In the genomic region with DNA sequence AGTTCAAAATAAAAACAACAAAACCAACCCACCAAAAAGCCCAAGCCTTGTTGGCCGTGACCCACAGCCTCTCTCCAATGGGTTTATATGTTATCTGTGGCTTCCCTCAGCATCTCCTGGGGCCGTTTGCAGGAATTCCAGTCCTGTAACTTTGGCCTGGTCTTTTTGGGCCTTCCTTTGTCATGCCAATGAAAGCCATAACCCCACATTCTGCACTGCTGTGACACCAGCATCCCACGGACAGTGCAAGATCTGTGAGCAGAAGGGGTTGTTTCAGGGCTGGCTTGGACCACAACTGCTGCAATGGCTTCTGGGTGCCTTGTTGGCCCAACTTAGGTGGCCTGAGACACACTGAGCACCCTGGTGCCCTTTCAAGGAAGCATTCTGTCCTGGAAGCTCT, we compare ENCODE assay signal across 14 mouse cellular contexts. TPM values are rescaled to one million over a fixed set of nuclear protein-coding genes. Genes with fewer than 3 reads are reported as not detected.
"Had no signal": no experiment of that assay in that cellular context is flagged by ENCODE, and none has a peak within 500 bp of the region (broad histone marks: within the 10 kb centered on the region; RNA-seq: fewer than 3 reads in every experiment).

No protein-coding gene starts in this region.

- H3K36me3 ChIP-seq: limb, embryonic 12.5 days; liver, embryonic 13.5 days; midbrain, embryonic 12.5 days; neural tube, embryonic 13.5 days had no signal

- H3K9ac ChIP-seq: limb, embryonic 12.5 days; liver, embryonic 13.5 days; liver, postnatal 0 days; midbrain, embryonic 12.5 days; neural tube, embryonic 13.5 days had no signal

- ATAC-seq: liver, postnatal 0 days; midbrain, embryonic 16.5 days had no signal

- H3K27ac ChIP-seq: kidney, postnatal 0 days; limb, embryonic 12.5 days; liver, embryonic 13.5 days; midbrain, embryonic 12.5 days; neural tube, embryonic 13.5 days had no signal

- DNase-seq: kidney, postnatal 36 days; layer of hippocampus, adult 9-11 months; layer of hippocampus, postnatal 36 days; liver; liver, embryonic 13.5 days; liver, postnatal 0 days; right cerebral cortex, postnatal 14 days; thymus, postnatal 36 days had no signal

- H3K4me2 ChIP-seq: limb, embryonic 12.5 days; liver, embryonic 13.5 days; midbrain, embryonic 12.5 days; neural tube, embryonic 13.5 days had no signal

- H3K9me3 ChIP-seq: limb, embryonic 12.5 days; liver, embryonic 13.5 days; midbrain, embryonic 12.5 days; neural tube, embryonic 13.5 days had no signal

- H3K4me3 ChIP-seq: limb, embryonic 12.5 days; liver, embryonic 13.5 days; midbrain, embryonic 12.5 days; neural tube, embryonic 13.5 days had no signal

- H3K4me1 ChIP-seq: midbrain, embryonic 12.5 days had no signal

- H3K27me3 ChIP-seq: midbrain, embryonic 12.5 days had no signal

RNA-seq across cellular contexts. Expression of gene Sh3tc1, which starts 28.7 kb away (rescaled TPM):
- total RNA-seq: megakaryocyte-erythroid progenitor cell, adult 5-6 weeks had no signal
